Mouse (Mus musculus) cerebellum, postnatal 25 days (tissue): ENCODE results near the gene Prrc2b.

ENCODE experiments used
- DNase-seq, 2 experiments: peaks; one replicate each; pipeline ENCODE4 v3.0.0; 2021; ENCODE audit warnings: mixed read lengths in 2 of 2

Prrc2b gene

DNA sequence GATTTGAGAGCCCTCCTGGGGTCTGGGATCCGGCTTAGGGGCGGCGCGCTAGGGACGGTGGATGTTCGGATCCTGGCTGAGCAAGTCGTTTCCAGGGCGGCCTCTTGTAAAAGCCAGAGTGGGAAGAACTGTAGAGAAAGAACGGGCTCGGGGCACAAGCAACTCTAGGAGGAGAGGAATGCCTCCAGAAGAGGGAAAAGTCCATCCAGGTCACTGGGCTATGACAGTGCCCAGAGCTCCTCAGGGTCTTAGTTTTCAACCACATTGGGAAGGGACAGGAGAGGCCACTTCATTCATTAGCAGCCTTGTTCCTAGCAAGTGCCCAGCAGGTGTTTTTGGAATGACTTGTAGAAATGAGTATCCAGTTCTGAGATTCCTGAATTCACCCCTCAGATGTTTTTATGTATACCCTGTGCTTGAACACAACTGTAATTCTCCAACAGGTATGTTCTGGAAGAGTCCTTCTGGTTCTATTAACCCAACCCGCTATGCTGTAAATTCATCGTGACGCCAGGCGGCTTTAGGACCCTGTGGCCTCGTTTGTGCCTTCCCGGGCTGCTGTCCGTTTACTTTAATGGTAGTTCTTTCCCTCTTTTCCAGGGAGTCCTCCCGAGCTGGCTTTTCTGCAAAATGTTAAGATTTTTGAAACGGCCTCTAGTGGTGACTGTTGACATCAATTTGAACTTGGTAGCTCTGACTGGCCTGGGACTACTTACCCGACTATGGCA lies 86.0 kb downstream of the Prrc2b start:
- peak; percentile 70 to 75 for DNase-seq

- no peak for DNase-seq
These were observed 86.7 kb downstream of the Prrc2b start for GRCm38 (mm10) chr2:32237571-32237970.

DNA sequence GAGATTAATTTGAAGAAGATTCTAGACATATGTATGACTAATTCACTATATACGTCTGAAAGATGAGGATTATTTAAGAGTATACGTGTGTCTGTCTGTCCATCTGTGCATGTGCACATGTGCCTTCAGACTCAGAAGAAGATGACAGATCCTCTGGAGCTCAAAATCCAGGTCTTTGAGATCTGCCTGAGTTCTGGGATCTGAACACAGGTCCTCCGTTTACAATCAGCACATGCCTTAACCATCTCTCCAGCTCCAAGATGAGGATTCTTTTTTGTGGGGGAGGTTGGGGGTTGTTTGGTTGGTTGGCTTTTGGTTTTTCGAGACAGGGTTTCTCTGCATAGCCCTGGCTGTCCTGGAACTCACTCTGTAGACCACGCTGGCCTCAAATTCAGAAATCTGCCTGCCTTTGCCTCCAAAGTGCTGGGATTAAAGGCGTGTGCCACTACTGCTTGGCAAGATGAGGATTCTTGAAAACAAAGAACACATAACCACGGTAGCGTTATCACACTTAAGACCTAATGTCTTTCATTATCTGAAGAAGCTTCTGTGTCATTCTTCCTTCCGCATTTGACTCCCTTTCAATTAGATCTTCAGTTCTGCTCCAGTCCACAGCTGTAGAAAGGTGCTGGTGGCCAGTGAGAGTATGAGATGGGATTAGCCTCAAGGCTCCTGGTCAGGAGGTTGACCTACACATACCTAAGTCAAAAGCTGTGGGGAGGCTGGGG lies 88.0 kb downstream of the Prrc2b start:
- no peak for DNase-seq

- DNase-seq = no peak
These were observed 89.7 kb downstream of the Prrc2b start for GRCm38 (mm10) chr2:32240591-32240990.

DNA sequence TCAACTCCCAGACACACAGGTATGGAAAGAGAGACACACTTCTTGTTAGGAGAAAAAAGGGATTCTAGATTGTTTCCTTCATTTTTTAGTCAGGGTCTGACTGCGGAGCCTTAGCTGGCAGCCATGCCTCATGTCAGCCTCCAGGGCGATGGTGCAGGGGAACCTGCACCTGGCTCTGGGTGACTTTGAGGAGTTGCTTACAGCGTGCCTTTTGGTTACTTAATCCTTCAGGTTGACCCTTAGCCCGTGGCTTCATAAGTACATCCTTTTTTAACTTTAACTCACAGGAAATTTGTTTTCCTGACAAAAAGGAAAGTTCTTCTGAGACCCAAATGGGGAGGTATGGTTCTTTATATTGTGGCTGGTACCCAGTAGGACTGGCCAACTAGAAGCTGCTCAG lies 92.1 kb downstream of the Prrc2b start:
- no peak for DNase-seq

- DNase-seq = no peak
These were observed 95.9 kb downstream of the Prrc2b start for GRCm38 (mm10) chr2:32246741-32247140.

DNA sequence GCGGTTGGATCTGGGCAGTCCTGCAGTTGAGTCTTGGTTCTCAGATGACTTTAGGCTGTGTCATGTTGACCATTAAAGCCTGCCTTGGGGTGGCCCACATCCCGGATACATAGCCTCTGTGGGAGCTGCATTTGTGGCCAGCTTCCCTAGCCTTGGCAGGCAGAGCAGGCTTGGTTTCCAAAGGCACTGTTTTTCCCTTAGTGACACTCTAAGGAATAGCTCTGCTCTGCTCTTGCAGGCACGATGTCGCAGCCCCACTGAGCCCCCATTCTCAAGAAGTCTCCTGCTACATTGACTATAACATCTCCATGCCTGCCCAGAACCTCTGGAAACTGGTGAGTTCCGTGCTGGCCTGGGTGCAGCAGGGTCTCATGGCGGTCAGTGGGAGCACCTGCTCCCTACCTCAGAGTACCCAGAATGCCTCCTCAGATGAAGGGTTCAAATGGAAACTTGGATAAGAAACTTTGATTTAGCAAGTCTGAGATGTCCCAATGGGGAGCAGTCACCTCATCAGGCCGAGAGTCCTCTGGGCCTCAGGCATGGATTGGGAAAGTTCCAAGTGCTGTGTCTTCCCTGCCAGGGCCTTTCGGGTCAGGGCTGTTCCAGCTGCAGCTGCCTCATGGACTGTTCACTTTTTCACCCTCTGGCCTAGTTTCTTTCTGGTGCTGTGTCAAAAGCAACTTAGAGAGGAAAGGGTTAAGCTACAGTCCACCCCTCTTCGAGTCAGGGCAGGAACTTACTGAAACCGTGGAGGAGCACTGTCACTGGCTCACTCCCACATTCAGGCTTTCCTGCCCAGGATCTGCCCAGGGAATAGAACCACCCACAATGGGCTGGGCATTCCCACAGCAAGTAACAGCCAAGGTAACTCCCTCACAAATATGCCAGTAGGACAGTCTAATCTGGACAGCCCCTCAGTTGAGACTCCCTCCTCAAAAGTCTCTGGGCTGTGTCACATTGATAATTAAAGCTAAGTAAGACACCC lies 97.8 kb downstream of the Prrc2b start:
- peak in 1 of 2 experiments; percentile 24 for DNase-seq

- DNase-seq = peak in 1 of 2 experiments; percentile 41
These were observed 101.1 kb downstream of the Prrc2b start for GRCm38 (mm10) chr2:32251791-32252527.

DNA sequence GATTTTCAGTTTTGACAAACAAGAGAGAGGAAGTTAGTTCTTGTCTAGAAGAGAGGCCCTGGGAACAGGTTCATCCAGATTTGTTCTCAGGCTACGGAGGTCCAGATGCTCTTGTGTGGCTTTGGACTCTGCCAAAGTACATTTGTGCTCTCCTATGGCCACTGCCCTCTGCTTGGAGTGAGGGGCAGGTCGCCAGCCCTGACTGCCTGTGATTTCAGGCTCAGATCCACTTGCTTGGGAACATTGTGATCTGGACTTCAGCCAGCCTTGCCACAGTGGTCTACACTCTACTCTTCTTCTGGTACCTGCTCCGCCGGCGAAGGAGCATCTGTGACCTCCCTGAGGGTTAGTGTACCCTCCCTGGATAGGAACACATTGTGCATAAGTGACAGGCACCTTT lies 101.8 kb downstream of the Prrc2b start:
- peak in 1 of 2 experiments; percentile 23 for DNase-seq

DNA sequence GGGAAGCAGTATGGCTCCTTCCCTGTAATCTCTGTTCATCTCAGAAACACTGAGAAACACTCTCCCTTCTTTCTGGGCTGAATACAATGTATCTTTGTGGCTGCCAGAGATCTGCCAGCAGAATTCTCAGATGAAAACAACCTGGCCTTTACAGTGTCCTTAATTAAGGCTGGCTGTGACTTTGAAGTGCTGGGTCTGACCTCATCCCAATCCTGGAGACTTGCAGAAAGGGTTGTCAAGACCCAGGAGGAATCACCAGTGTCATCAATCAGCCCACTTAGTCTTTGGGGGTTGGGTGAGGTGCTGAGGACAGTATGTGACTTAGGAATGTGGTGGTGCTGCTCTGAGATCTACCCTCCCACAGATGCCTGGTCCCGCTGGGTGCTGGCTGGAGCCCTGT lies 102.5 kb downstream of the Prrc2b start:
- DNase-seq = no peak

DNA sequence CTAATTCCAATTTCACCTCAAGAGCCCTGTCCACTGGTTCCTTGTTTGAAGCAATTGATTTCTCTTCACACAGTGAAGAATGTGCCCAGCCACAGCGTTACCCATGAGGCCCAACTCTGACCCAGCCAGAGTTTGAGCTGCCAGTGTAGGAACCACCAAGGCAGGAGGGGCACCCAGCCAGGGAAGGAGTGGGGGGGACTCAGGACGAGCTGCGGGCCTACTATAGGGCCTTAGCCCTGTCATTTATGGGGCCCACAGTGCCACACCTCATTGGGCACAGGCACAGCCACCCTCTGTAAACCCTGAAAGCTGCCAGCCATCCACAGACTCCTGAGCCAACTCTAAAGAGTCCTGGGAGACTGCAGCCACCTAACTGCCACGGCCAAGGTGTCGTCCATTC lies 103.7 kb downstream of the Prrc2b start:
- no peak for DNase-seq

- no peak for DNase-seq
These were observed 105.4 kb downstream of the Prrc2b start for GRCm38 (mm10) chr2:32256273-32256672.

DNA sequence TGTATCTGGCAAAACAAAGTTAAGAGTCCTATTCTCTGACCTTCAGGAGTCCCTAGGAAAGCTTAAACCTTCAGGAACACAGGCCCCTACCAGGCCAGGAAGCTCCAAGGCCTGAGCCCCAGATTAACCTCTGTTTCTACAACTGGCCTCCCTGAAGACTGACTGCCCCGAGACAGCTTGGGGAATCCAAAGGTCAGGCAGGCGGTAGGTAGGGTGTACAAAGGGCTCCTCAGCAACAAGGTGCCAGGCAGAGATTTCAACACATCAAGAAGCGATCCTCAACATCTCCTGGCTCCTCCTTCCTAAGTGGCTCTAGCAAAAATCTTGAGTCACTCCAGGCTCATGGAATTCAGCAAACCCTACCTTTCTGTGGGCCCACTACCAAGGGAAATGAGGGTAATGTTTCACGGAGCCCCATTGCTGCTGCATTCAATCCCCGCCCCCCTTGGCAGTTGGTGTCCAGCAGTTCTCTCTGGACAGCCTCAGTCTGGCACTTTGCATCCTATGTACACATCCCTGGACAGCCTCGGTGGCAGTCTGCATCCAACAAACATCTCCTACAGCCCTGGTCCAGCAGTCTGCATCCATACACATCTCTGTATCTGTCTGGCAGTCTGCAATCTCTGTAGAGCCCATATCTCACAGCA lies 108.1 kb downstream of the Prrc2b start:
- peak in 1 of 2 experiments; percentile 22 for DNase-seq

- peak; percentile 93 to 94 for DNase-seq
These were observed 109.0 kb downstream of the Prrc2b start, which contains the start of gene Uck1 for GRCm38 (mm10) chr2:32259657-32260417. TSS of gene Uck1 (minus strand) at chr2:32260159.

- DNase-seq = peak; percentile 54 to 76
These were observed 109.8 kb downstream of the Prrc2b start for GRCm38 (mm10) chr2:32260635-32261034.

- no peak for DNase-seq
These were observed 124.9 kb downstream of the Prrc2b start for GRCm38 (mm10) chr2:32275823-32276222.

GRCm38 (mm10) chr2:32282289-32282688 lies 131.4 kb downstream of the Prrc2b start:
- no peak for DNase-seq

DNA sequence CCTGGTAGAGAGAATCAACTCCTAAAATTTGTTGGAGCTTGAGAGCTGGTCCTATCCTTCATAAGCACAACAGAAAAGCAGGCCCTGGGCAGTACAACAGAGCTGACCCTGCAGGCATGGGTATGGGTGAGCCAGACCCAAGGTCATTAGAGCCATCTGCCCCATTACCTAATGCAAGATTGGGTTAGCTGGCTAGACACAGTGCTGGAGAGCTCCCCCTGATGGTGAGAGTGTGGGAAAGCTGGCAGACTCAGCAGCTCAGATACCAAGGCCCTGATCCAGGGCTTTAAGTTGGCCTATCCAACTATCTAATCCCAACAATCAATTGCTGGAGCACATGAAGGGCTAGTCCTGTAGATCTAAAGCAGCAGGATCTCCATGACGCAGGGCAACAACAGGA lies 131.8 kb downstream of the Prrc2b start:
- DNase-seq = peak; percentile 57 to 71

GRCm38 (mm10) chr2:32283986-32284385 lies 133.1 kb downstream of the Prrc2b start:
- no peak for DNase-seq
